Mouse (Mus musculus) cerebellum, adult 18-20 months (tissue): ENCODE results near the gene Spdye4c.

ENCODE experiments used
- DNase-seq, 2 experiments: peaks; one replicate each; pipeline ENCODE4 v3.0.0; 2021

The Spdye4c gene

DNA sequence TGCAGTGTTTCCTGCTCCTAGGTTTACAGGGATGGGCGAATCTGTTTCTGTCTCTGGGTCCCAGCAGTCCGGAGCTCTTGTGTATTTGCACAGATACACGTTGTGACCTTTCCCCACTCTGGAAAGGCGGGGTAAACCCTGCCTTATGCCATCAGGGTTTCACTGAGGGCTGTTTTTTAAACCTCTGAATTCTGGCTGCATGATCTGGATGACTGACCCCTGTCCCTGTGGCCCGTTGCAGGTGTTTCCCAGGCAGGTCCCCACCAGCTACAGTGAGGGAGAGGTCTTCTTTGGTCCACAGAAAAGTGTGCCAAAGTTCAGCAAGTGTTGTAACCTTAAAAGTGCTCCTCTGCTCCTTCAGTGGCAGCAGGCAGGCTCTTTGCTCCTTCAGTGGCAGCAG is 18.3 kb downstream of the Spdye4c start:
- DNase-seq = no peak

DNA sequence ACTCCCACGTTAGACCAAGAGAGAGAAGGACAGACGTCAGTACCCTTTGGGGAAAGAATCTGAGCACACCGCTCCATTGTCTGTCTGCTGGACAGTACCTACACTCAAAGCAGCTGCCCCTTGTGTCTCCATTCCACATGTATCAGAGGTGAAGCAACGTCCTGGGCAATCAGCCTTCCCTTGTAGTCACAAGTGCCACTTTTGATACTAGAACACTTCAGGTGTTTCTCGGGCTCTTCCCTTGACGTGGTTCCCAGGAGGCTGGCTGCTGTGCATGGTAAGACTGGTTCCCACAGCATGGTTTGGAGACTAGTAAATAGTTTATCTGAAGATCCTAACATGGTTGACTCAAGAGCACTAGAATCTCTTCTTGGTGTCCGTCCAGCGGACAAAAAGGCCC is 20.2 kb downstream of the Spdye4c start:
- DNase-seq = no peak

DNA sequence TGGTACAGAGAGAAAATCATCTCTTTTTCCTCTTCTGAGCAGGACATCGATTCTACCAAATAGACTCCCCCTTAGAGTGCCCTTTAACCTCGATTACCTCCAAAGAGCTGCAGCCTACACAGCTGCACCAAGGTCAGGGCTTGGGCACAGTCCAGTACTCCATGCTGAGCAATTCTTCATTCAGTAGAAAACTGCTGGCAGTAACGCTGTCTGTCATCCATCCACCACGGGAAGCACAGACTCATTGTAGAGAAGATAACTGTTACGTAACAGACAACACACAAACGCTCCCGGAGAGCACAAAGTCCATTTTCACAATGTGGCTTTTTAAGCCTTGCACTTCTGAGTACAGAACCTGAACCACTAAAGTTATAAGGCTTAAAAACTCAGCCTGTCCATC is 21.3 kb downstream of the Spdye4c start:
- DNase-seq = no peak

DNA sequence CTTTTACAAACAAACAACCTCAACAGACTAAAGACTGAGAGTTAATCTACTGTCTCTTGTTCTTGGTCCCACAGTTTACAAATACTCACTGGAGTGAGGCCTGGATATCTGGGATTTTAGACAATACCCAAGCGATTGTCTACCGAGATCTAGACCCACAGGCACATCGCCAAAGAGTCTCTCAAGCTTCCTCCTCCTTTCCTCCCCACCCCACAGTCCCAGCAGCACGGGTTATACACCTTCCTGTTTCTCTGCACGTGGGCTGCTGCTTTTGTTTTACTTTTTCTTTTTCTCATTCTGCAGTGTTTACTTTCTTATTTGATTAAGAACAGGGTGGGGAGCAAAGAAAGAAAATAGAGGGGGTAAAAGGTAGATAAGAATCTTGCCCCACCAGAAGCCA is 22.4 kb downstream of the Spdye4c start:
- no peak for DNase-seq

DNA sequence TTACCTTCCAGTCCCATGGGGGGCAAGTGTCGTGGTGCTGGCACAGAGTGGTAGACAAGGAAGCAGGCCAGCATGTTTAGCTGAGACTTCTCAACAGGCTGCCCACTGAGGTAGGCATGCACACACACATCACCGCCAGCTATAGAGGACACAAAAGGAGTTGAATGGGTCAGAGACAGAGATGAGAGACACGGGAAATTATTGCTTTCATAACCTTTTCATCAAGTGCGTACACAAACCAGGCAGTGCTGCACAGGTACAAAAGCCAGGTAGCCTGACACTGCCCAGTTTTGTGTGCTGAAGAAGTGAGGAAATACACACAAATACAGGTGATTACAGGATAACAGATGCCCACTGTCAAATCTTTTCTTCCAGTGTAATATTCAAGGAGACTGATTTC is 24.4 kb downstream of the Spdye4c start:
- DNase-seq = no peak

DNA sequence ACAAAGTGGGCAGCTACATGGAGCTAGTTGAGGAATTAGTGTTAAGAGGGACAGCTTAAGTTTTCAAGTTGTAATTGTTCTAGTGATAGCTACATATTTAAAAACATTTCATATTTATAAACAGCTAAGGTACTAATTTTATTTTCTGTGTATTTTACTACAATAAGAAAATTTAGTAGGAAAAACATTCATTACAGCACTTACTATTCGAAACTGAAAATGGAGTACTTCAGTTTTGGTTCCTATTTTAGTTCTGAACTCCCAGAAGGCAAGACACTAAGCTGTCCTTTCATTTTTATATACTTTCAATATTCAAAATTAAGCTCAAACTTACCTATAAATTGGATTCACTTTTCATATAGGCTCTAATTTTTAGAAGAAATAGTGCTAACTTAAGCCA is 29.6 kb downstream of the Spdye4c start:
- DNase-seq = no peak
